Mouse (Mus musculus) megakaryocyte, embryonic 14.5 days (primary cell): ENCODE data around the gene Gm7029.

Source experiments
- FLI1 ChIP-seq: IDR thresholded peaks from 2 replicates; pipeline ENCODE4 v1.6.1; 2012; ENCODE audit warnings: low read length, inconsistent platforms, mixed read lengths
- GATA1 ChIP-seq: IDR thresholded peaks from 3 replicates; pipeline ENCODE4 v1.6.1; 2012; ENCODE audit warnings: mixed read lengths, low read length, inconsistent platforms, borderline replicate concordance

- TF ChIP-seq FLI1 (no peak), GATA1 (no peak)
Observed at GRCm38 (mm10) chr17:33921361-33921760, 47.7 kb downstream of the Gm7029 start.
